Mouse (Mus musculus) frontal cortex, postnatal 10 days (tissue): ENCODE measurements at regions not wholly inside any gene's neighbourhood (a gene's known extent, or its start where the extent isn't known, plus 50 kb on each side); places are given as distances from the start of the nearest gene placed in this dataset.
A peak's percentile ranks its signal among the peaks of the same experiment; 100 is the strongest.

Experiments used
- DNase-seq, 2 experiments: peaks; one replicate each; pipeline ENCODE4 v3.0.0; 2022; ENCODE audit warnings: low spot score in 2 of 2, mixed read lengths in 1 of 2

- peak in 1 of 2 experiments; percentile 11 for DNase-seq
Measured at GRCm38 (mm10) chrX:163669886-163670285, 91.2 kb downstream of the Rnf138rt1 start.
